Mouse (Mus musculus): Measurements from ENCODE around the gene Sh3gl2.

Sh3gl2 gene

GRCm38 (mm10) chr4:85205071-85205635 lies at the start of gene Sh3gl2:
Gene Sh3gl2 (plus strand): TSS chr4:85205126.
- DNase-seq (ENCODE audit: low read depth, low spot score) = no peak

GRCm38 (mm10) chr4:85161156-85161555 lies 43.8 kb upstream of the Sh3gl2 start:
- no peak for DNase-seq (ENCODE audit: low read depth, low spot score)

- DNase-seq (ENCODE audit: low read depth, low spot score) = no peak
Observed at GRCm38 (mm10) chr4:85162468-85163312, 42.2 kb upstream of the Sh3gl2 start.

GRCm38 (mm10) chr4:85163313-85163615 lies 41.7 kb upstream of the Sh3gl2 start:
- no peak for DNase-seq (ENCODE audit: low read depth, low spot score)

- DNase-seq (ENCODE audit: low read depth, low spot score) = no peak
Observed at GRCm38 (mm10) chr4:85168001-85168400, 36.9 kb upstream of the Sh3gl2 start.

GRCm38 (mm10) chr4:85175466-85175865 lies 29.5 kb upstream of the Sh3gl2 start:
- DNase-seq (ENCODE audit: low read depth, low spot score) = no peak

DNA sequence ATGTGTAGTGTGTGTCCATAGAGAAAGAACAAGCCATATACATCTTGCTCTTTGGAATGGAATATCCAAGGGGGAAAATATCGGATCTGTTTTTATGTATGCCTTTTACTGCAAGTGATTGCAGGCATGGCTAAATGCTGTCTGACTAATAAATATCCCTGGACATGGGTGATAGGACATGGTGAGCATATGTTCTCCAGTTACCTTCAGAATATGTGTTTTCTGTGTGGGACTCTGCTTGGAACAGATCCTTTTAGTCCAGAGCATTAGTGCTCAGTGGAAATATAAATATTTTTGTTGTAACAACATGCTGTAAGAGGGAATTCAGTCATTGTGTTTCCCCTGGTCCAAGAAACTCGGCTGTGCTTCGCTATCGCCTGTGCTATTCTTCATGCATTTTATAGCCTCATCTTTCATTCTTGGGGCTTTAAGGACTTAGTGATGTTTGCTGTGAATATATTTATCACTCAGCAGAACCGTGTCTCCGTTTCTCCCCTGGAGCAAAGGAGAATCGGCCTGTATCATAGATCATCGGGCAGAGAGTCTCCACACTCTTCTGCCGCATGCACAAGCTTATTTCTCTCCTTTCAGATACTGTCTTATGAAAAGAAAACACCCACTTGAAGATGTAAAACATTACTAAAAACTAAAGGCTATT lies 26.4 kb upstream of the Sh3gl2 start:
- no peak for DNase-seq (ENCODE audit: low read depth, low spot score)

- no peak for DNase-seq (ENCODE audit: low read depth, low spot score)
Observed at GRCm38 (mm10) chr4:85186011-85186410, 18.9 kb upstream of the Sh3gl2 start.

- DNase-seq (ENCODE audit: low read depth, low spot score) = no peak
Observed at GRCm38 (mm10) chr4:85196201-85196600, 8.7 kb upstream of the Sh3gl2 start.

DNA sequence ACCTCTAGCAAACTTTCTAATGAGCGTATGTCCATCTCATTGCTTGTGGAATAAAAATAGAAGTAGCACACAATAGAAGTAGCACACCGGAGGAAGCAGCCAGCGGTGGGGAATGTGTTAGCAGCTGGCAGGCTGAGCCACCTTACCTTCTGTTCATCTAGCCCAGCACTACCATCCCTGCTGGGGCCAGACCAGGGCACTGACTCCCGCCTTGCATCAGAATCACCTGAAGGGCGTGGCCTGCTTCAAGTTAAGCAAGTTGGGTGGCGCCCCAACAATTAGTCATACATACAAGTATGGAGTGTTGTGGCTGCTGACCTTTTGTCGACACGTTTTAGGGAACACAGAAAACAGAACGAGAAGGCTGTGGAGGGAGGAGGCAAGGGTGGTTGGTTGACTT lies 6.5 kb upstream of the Sh3gl2 start:
- DNase-seq (ENCODE audit: low read depth, low spot score) = no peak

DNA sequence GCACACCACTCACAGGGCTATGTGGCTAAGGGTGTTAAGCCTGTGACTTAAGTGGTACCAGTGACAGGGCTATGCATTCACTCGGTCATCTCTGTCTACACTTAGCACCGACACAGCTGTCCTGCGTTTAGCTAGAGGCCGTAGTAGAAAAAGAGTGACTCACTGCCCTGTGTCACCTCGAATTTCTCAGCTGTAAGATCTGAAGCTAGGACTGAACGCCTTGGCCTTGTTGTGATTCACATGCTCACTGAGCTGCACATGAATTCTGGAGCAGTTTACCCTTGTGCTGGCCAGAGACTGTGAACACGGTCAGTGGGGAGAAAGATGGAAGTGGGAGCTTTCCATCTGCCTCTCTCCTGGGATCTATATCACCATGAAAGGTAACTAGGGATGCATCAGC lies 2.3 kb upstream of the Sh3gl2 start:
- DNase-seq (ENCODE audit: low read depth, low spot score) = no peak

DNA sequence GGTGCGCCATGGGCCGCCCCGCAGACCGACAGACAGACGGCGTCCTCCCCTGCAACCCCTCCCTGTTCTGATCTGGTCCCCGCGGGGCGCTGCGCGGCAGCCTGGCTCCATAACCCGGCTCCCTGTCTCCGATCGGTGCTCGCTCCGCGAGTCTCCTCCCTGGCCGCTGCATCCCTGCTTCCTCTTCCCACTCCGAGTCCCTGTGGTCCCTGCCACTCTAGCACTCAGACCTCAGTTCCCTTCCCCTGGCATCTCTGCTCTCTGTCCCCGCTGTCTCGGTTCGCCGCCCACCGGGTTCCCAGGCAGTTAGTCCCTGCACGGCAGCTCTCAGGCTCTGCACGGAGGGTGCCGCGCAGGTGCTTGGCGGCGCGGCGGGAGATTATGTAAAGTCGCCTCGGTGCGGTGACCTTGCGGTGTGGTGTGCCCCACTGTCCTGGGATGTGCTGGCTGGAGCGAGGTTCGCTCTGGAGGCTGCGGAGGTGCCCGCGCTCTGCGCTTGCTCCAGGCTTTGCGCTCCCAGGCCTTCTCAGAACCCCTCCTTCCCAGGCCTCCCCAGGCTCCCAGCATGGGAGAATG lies 798 bp downstream of the Sh3gl2 start:
- DNase-seq (ENCODE audit: low read depth, low spot score) = no peak

GRCm38 (mm10) chr4:85206675-85207400 lies 1.9 kb downstream of the Sh3gl2 start:
- no peak for DNase-seq (ENCODE audit: low read depth, low spot score)

GRCm38 (mm10) chr4:85207515-85207914 lies 2.6 kb downstream of the Sh3gl2 start:
- DNase-seq (ENCODE audit: low read depth, low spot score) = no peak

- DNase-seq (ENCODE audit: low read depth, low spot score) = no peak
Observed at GRCm38 (mm10) chr4:85208531-85208930, 3.6 kb downstream of the Sh3gl2 start.

DNA sequence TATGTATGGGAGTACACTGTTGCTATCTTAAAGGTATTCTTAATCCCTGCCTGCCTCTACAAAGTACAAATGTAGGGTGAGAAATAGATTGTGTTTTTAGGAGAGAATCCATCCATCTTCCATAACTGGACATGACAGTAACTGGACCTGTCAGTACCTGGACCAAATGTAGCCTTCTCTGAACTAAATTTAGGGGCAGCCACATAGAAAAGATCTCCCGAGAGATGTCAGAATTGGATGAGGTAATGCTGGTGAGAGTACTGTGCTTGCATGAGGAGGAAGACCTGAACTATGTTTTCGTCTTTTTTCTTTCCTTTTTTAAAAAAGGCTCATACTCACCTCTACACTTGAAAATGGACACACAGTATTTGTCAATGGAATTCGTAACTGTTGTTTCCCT lies 6.0 kb downstream of the Sh3gl2 start:
- DNase-seq (ENCODE audit: low read depth, low spot score) = no peak

DNA sequence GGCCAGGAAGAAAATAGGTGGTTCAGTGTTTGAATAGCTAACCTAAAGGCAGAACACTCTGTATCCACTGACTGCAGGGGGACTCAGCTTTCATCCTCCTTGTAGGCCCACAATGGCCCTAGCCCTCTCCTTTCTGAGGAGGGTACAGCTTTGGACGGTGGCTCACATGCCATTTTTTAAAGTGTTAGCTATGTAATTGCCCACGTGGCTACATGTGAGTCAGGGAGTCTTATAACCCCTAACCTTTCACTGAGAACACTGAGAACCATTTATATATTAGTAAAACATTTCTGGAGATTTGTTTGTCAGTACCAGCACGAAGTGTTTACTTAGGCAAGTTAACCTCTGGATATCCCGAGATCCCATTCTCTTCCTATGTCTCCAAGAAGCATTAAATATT lies 12.1 kb downstream of the Sh3gl2 start:
- no peak for DNase-seq (ENCODE audit: low read depth, low spot score)

DNA sequence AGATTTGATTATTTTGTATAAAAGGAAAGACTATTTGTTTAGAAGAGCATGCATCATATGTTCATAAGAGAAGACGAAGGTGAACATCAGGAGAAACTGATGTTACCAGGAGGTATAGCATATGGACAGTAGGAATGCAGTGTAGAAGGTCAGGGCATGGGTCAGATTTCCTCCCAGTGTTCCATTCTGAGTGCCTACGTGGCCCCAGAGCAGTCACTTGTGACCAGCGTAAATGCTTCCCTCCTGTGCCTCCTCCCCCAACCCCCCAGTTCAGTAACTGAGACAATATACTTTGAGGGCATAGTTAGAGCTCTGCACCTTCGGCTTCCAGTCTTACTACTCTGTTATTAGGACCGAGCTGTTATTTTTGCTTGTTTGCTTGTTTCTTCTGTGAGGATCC lies 17.8 kb downstream of the Sh3gl2 start:
- DNase-seq (ENCODE audit: low read depth, low spot score) = no peak

DNA sequence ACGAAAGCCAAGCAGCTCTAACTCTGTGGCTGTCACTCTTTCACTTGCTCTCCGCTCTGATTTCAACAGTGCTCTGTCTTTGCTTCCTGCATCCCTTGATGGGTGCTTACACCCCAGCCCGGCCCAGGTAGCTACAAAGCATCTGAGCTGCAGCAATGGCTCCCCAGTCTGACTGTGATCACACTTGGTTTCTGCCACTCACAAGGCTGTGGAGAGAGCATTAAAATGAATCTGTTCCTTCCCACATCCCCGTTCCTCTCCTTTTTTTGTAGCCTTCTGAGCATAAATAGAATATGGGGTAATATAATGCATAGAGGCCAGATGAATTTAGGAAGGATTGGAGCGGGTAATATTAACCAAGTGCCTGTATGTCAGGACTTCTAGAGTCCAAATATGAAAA lies 21.8 kb downstream of the Sh3gl2 start:
- no peak for DNase-seq (ENCODE audit: low read depth, low spot score)

DNA sequence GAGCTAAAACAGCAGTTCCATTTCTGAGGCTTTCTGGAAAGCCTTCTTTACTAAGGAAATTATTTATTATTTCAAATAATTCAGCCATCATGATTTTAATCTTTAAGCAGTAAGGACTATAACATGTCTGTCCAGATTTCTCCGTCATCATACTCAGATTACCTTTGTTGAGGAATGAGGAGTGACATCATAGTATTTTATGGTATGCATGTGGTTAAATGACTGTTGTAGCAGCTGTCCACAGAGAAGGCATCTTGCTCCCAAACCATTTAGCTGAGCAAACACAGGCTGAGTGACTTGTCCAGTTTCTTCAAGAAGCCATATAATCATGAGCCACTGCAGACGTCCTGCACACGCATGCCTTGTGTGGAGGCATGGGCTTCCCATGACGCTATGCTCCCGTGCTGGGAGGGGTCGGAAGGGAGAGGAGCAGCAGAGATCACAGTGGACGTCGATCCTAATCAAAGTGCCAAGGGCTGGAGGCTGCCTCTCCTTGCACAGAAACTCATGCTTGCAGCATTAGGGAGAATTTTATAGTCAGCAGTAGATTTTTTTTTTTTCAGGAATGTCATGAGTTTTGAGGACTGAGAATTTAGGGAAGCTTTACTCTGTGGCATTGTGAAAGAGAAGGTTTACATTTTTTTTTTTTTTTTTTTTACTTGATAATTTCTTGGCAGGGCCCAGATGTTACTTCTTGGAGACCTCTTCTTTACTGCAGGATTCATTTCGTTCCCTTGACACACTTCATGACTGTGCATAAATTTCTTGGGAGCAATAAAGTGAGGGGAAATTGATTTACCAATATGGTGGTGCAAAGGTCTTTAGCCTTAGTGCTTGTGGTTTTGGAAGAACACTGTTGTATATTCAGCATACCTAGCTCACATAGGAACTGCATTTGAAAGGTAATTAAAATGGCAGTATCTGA lies 23.0 kb downstream of the Sh3gl2 start:
- no peak for DNase-seq (ENCODE audit: low read depth, low spot score)

GRCm38 (mm10) chr4:85228589-85228948 lies 23.6 kb downstream of the Sh3gl2 start:
- DNase-seq (ENCODE audit: low read depth, low spot score) = no peak
